Mouse (Mus musculus) limb, embryonic 14.5 days (tissue): ENCODE measurements around the gene Snap91. TPM values are rescaled to one million over a fixed set of nuclear protein-coding genes. Genes with fewer than 3 reads are reported as not detected.

ENCODE experiments used
- ATAC-seq: fragments of 200-750 bp; cut with Nextera tagmentation; 2 replicates; pipeline ENCODE4 v1.8.0; 2017; ENCODE audit warnings: low read depth, moderate number of reproducible peaks, moderate TSS enrichment; ENCODE audit not compliant: low FRiP score
- DNase-seq: peaks from one replicate; pipeline ENCODE4 v3.0.0-alpha.2; 2015; ENCODE audit warnings: low spot score
- H3K27ac ChIP-seq: fragments of 300-500 bp; sonication (generic); replicated peaks from 2 replicates; pipeline ENCODE4 v1.5.1; 2014; ENCODE audit warnings: low read depth, mild to moderate bottlenecking, low read length, moderate library complexity, mixed read lengths
- H3K27me3 ChIP-seq: fragments of 300-500 bp; sonication (generic); 2 replicates; pipeline ENCODE4 v1.6.1; 2014; ENCODE audit warnings: low read length, mixed read lengths; ENCODE audit not compliant: control insufficient read depth, insufficient read depth
- H3K36me3 ChIP-seq: fragments of 300-500 bp; sonication (generic); 2 replicates; pipeline ENCODE4 v1.6.1; 2014; ENCODE audit warnings: mild to moderate bottlenecking, low read length, moderate library complexity, mixed read lengths; ENCODE audit not compliant: control insufficient read depth, insufficient read depth
- H3K4me1 ChIP-seq: fragments of 300-500 bp; sonication (generic); 2 replicates; pipeline ENCODE4 v1.6.1; 2014; ENCODE audit warnings: antibody characterized with exemption, low read length, mixed read lengths; ENCODE audit not compliant: control insufficient read depth, insufficient read depth
- H3K4me2 ChIP-seq: fragments of 300-500 bp; sonication (generic); replicated peaks from 2 replicates; pipeline ENCODE4 v1.6.1; 2014; ENCODE audit warnings: low read depth, mild to moderate bottlenecking, low read length, moderate library complexity; ENCODE audit not compliant: severe bottlenecking
- H3K4me3 ChIP-seq: fragments of 300-500 bp; sonication (generic); replicated peaks from 2 replicates; pipeline ENCODE4 v1.5.1; 2014; ENCODE audit warnings: low read length
- H3K9ac ChIP-seq: fragments of 300-500 bp; sonication (generic); 2 replicates; pipeline ENCODE4 v1.6.1; 2014; ENCODE audit warnings: mild to moderate bottlenecking, low read depth, low read length, moderate library complexity; ENCODE audit not compliant: severe bottlenecking
- H3K9me3 ChIP-seq: fragments of 300-500 bp; sonication (generic); 2 replicates; pipeline ENCODE4 v1.6.1; 2016; ENCODE audit warnings: low read length; ENCODE audit not compliant: control insufficient read depth
- POLR2A ChIP-seq: fragments of 200-500 bp; IDR thresholded peaks from 2 replicates; pipeline ENCODE4 v1.8.0; 2012; ENCODE audit warnings: inconsistent platforms, mild to moderate bottlenecking, moderate library complexity, borderline replicate concordance; ENCODE audit not compliant: insufficient read depth, insufficient read length; ENCODE audit errors: extremely low read depth
- WGBS: fragments of 180-500 bp; shearing (Covaris S2); extraction: QIAGEN DNeasy Blood & Tissue Kit; methylation state at CpG from one replicate; pipeline ENCODE4 v1.1.7; 2014; 5-methylcytosine and 5-hydroxymethylcytosine counted together
- polyA plus RNA-seq, 2 experiments: library from polyadenylated mRNA; depleted of rRNA in 1 of 2; stranded (reverse) in 1 of 2; unstranded in 1 of 2; fragments of >200 nt; fragmentation: Nextera tagmentation in 1 of 2; extraction: Ambion mirVana in 1 of 2; gene quantifications; 2 replicates each; pipeline versions ENCODE4 v1.2.1 to v1.2.3; 2012 to 2014

The Snap91 gene
- polyA plus RNA-seq, 2 experiments: 5.5 to 9.3 TPM

GRCm38 (mm10) chr9:86782836-86783235, 97.6 kb downstream of the Snap91 start:
- no peak for ATAC-seq

DNA sequence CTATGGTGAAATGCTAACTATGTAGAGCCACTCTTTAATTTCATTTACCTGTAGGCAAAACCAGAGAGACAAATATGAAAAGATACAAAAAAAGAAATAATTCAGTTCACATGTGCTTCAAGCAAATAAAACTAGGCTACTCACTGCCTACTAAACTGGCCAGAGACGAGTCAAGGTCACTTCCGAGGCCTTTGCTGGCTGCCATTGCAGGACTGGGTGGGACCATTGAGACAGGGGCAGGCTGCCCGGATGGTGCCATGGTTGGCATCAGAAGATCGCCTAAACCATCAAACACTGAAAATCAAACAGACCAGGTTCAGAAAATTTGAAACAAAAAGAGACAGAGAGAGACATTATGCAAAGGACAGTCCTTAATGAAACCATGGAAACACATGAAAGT, 99.0 kb downstream of the Snap91 start:
- no peak overlapping the region for H3K9ac ChIP-seq
- H3K4me2 ChIP-seq: no peak overlapping the region
- no peak overlapping the region for H3K4me3 ChIP-seq
- H3K27ac ChIP-seq: no peak overlapping the region
- no peaks in the 10 kb centered on the region for H3K4me1 ChIP-seq
- TF ChIP-seq POLR2A: no peak
- no peaks in the 10 kb centered on the region for H3K36me3 ChIP-seq
- H3K27me3 ChIP-seq: no peaks in the 10 kb centered on the region
- no peaks in the 10 kb centered on the region for H3K9me3 ChIP-seq
- DNase-seq: no peak
- ATAC-seq: no peak
- 92% methylated on average over 4 of the region's 4 CpGs for WGBS

More at GRCm38 (mm10) chr9:86782836-86783235, 97.6 kb downstream of the Snap91 start:
- no peaks in the 10 kb centered on the region for H3K36me3 ChIP-seq
- 89% methylated on average over 2 of the region's 2 CpGs for WGBS
- H3K4me2 ChIP-seq: no peak overlapping the region
- no peak for DNase-seq
- no peak overlapping the region for H3K9ac ChIP-seq
- H3K4me1 ChIP-seq: no peaks in the 10 kb centered on the region
- no peak overlapping the region for H3K4me3 ChIP-seq
- H3K9me3 ChIP-seq: no peaks in the 10 kb centered on the region
- TF ChIP-seq POLR2A: no peak
- no peak overlapping the region for H3K27ac ChIP-seq
- H3K27me3 ChIP-seq: no peaks in the 10 kb centered on the region

DNA sequence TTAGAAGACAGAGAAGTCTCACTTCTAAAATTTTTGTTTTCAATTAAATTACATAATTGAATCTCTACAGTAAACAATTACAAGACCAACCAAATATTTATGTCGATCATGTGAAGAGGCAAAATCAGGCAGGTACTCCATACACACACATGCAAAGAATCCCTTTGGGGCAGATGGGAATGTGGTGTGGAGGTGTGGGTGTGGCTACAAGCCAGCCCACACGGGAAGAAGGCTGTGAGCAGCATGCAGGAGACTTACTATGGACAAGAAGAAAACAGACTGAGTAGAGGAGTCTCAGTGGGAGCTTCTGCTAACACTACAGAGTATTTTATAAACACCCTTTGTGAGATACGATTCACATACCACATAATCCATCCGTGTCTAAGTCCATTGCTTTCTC, 102.2 kb downstream of the Snap91 start:
- 64% methylated on average over 4 of the region's 4 CpGs for WGBS
- DNase-seq: no peak

DNA sequence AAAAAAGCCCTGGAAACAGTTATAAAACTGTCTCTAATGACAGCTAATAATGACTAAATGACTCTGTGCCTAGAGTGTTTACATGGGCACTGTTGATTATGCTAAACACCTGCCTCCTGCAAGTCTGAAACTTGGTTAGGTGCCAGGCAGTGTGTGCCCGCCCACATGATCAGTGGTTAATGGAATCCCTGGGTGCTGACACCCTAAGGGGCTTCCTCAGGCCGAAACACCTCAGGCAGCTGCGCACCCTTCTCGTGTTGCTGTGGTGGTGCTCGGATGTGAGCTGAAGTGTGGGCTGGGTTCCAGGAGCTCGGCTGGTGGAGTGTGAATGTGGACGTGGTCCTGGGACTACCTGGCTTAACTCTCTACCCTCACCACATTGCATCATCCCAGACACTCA, 103.1 kb downstream of the Snap91 start:
- 32% methylated on average over 7 of the region's 7 CpGs for WGBS

More for the DNA sequence above, 102.2 kb downstream of the Snap91 start:
- Histone ChIP-seq H3K9ac (no peak overlapping the region), H3K4me3 (no peak overlapping the region), H3K36me3 (no peaks in the 10 kb centered on the region), H3K27me3 (no peaks in the 10 kb centered on the region), H3K4me2 (no peak overlapping the region), H3K9me3 (no peaks in the 10 kb centered on the region), H3K4me1 (no peaks in the 10 kb centered on the region), H3K27ac (no peak overlapping the region)
- TF ChIP-seq POLR2A: no peak
- ATAC-seq: no peak

DNA sequence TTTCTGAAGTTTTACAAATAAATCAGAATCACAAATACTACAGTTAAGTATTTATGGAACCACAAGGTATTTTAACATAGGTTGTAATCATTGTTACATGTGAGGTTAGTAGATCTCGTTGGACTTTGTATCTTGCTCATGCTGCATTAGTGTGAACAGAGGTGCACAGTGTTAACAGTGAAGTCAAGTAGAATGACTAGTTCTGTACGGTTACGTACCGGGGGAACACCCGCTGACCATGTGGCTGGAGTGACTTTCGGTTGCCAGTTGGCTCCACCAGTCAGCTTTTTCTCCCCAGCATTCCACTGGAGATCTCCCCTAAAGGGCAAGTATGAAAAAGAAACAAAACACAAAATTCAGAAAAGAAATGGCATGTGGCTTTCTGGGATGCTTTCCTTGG, 105.1 kb downstream of the Snap91 start:
- H3K27ac ChIP-seq: no peak overlapping the region
- no peak overlapping the region for H3K4me2 ChIP-seq
- H3K9me3 ChIP-seq: no peaks in the 10 kb centered on the region
- no peaks in the 10 kb centered on the region for H3K27me3 ChIP-seq
- no peak for TF ChIP-seq POLR2A
- H3K4me3 ChIP-seq: no peak overlapping the region
- no peaks in the 10 kb centered on the region for H3K4me1 ChIP-seq
- 89% methylated on average over 6 of the region's 6 CpGs for WGBS
- no peak overlapping the region for H3K9ac ChIP-seq
- H3K36me3 ChIP-seq: no peaks in the 10 kb centered on the region
- ATAC-seq: no peak
- no peak for DNase-seq

More for the DNA sequence above, 103.1 kb downstream of the Snap91 start:
- no peak for DNase-seq
- Histone ChIP-seq H3K27me3 (no peaks in the 10 kb centered on the region), H3K36me3 (no peaks in the 10 kb centered on the region), H3K4me1 (no peaks in the 10 kb centered on the region), H3K9ac (no peak overlapping the region), H3K4me3 (no peak overlapping the region), H3K27ac (no peak overlapping the region), H3K9me3 (no peaks in the 10 kb centered on the region), H3K4me2 (no peak overlapping the region)
- no peak for TF ChIP-seq POLR2A
- no peak for ATAC-seq

DNA sequence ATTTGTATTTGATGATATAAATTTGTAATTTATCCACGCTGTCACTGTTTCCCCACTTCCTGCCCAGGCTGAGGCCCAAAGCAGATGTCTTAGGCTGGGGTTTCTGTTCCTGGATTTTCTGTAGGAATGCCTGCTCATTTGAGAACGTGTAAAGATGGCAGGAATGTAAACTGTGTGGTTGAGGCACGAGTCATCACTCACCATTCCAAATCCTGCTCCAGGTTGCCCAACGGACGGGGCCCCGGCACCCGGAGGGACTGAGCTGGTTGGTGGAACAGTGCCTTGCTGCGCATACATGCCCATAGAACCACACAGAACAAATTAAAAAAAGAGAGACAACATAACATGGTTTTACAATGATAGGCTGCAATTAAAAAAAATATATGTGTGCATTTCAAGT, 106.5 kb downstream of the Snap91 start:
- ATAC-seq (no peak), DNase-seq (no peak)
- no peak overlapping the region for H3K4me2 ChIP-seq
- TF ChIP-seq POLR2A: no peak
- 74% methylated on average over 8 of the region's 8 CpGs for WGBS
- no peak overlapping the region for H3K9ac ChIP-seq
- H3K27ac ChIP-seq: no peak overlapping the region
- H3K4me1 ChIP-seq: no peaks in the 10 kb centered on the region
- H3K27me3 ChIP-seq: no peaks in the 10 kb centered on the region
- H3K9me3 ChIP-seq: no peaks in the 10 kb centered on the region
- H3K4me3 ChIP-seq: no peak overlapping the region
- H3K36me3 ChIP-seq: no peaks in the 10 kb centered on the region
